Mouse (Mus musculus) testis, postnatal 10 days (tissue): ENCODE data around the gene Armh1.
A peak's percentile ranks its signal among the peaks of the same experiment; 100 is the strongest.
"Not testable (repeated sequence)": the region's sequence is repeated elsewhere in the genome, so short reads cannot be mapped to it uniquely, and the experiment has no call there.

ENCODE experiments used
- DNase-seq: peaks from one replicate; pipeline ENCODE4 v3.0.0; 2021; ENCODE audit warnings: low spot score

Armh1 gene

GRCm38 (mm10) chr4:117221836-117222235 lies 30.1 kb downstream of the Armh1 start:
- DNase-seq: no peak

GRCm38 (mm10) chr4:117220741-117221515 lies 31.0 kb downstream of the Armh1 start:
- no peak for DNase-seq

- DNase-seq: peak; percentile 74
Measured at GRCm38 (mm10) chr4:117218517-117219219, 33.3 kb downstream of the Armh1 start.

GRCm38 (mm10) chr4:117217029-117217428 lies 34.9 kb downstream of the Armh1 start:
- DNase-seq: no peak

- DNase-seq: peak; percentile 40
Measured at GRCm38 (mm10) chr4:117214250-117214649, 37.7 kb downstream of the Armh1 start.

- peak; percentile 92 for DNase-seq
Measured at GRCm38 (mm10) chr4:117210147-117211074, 41.5 kb downstream of the Armh1 start.

- DNase-seq: no peak
Measured at GRCm38 (mm10) chr4:117209592-117209991, 42.3 kb downstream of the Armh1 start.

GRCm38 (mm10) chr4:117202992-117203354 lies 49.0 kb downstream of the Armh1 start:
- no peak for DNase-seq

- DNase-seq: peak; percentile 65
Measured at GRCm38 (mm10) chr4:117202046-117202991, 49.6 kb downstream of the Armh1 start.

GRCm38 (mm10) chr4:117191804-117192203 lies 60.1 kb downstream of the Armh1 start:
- no peak for DNase-seq

GRCm38 (mm10) chr4:117190660-117191059 lies 61.3 kb downstream of the Armh1 start:
- no peak for DNase-seq

GRCm38 (mm10) chr4:117189856-117190543 lies 61.9 kb downstream of the Armh1 start:
- no peak for DNase-seq

- peak; percentile 94 for DNase-seq
Measured at GRCm38 (mm10) chr4:117189382-117189855, 62.5 kb downstream of the Armh1 start.

- no peak for DNase-seq
Measured at GRCm38 (mm10) chr4:117188969-117189368, 63.0 kb downstream of the Armh1 start.

GRCm38 (mm10) chr4:117182759-117183096 lies 69.2 kb downstream of the Armh1 start:
- DNase-seq: not testable (repeated sequence)

- peak; percentile 95 for DNase-seq
Measured at GRCm38 (mm10) chr4:117181863-117182758, 69.8 kb downstream of the Armh1 start, which contains the start of gene Kif2c. Gene Kif2c, minus strand, starts transcription at chr4:117182639.

GRCm38 (mm10) chr4:117169936-117170335 lies 82.0 kb downstream of the Armh1 start:
- no peak for DNase-seq
